Mouse (Mus musculus) heart, postnatal 0 days (tissue): Measurements from ENCODE around the gene Lin7b.

Source experiments
- CTCF ChIP-seq: IDR thresholded peaks from 2 replicates; pipeline ENCODE4 v1.5.1; 2016; ENCODE audit warnings: antibody characterized with exemption, control low read depth, low read depth
- EP300 ChIP-seq: IDR thresholded peaks from 2 replicates; pipeline ENCODE4 v1.6.1; 2016; ENCODE audit warnings: antibody characterized with exemption, low read depth

GRCm38 (mm10) chr7:45332685-45333425 is 37.5 kb downstream of the Lin7b start:
- TF ChIP-seq CTCF (no peak), EP300 (no peak)
